Mouse (Mus musculus): ENCODE results near the gene F5.

GRCm38 (mm10) chr1:164178429-164178828 lies 26.8 kb downstream of the F5 start:
- TF ChIP-seq POLR2A (IDR thresholded peaks at IDR 0.05; ENCODE audit: low read depth, low read length) = no peak
- TF ChIP-seq CTCF (IDR thresholded peaks at IDR 0.05; ENCODE audit: extremely low read depth, insufficient read depth, insufficient read length, insufficient replicate concordance) = no peak
